Mouse (Mus musculus) heart, postnatal 14 days (tissue): ENCODE measurements around the gene Ulk3. TPM values are rescaled to one million over a fixed set of nuclear protein-coding genes. Genes with fewer than 3 reads are reported as not detected.

ENCODE experiments used
- DNase-seq, 2 experiments: peaks; one replicate each; pipeline ENCODE4 v3.0.0; 2021 to 2022
- intact Hi-C: fragments of 180-260 bp; cut with DNase I; formaldehyde crosslinking; loops from one replicate; pipeline ENCODE4 v1.15.1; 2025
- total RNA-seq, 2 experiments: library from RNA; stranded (reverse); gene quantifications; 2 replicates each; pipeline ENCODE4 v1.2.3; 2021

The Ulk3 gene
- total RNA-seq, 2 experiments from 2014 or later, result 8.9 to 9.1 TPM

DNA sequence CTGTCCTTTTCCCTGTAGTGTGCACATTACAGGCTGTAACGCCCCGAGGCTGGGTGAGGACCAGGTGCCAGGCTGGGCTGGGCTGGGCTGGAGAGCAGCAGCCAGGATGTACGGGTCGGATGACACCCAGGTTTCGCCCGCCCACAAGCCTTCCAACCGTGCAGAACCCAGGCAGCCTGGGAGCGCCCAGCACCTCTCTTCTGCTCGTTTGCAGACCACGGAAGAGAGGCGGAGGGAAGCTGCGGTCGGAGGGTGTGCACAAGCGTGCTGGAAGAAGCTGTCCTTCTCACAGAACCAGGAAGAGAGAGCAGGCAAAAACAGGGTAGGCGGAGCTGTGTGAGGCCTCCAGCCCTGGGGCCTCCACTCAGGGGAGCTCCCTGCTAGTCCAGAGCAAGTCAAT lies 51.1 kb downstream of the Ulk3 start:
- intact Hi-C loops, result no loop called here
- DNase-seq, result peak; percentile 59 to 69

DNA sequence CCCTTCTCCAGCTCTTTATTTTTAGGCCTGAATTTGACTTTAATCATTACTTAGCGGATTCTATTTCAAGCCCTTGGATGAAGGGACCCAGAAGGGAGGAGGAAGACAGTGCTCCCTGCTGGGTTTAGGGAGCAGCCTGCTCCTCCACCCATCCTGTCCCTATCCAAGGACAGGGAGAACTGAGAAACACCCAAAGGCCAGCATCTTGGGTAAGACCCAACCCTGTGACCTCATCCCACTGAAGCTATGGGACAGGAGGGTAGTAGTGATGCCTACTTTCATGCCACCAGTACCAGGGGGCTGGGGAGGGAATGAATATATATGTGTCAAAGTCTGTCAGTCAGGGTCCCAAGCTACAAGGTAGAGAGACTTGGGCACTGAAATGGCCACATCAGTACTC lies 51.8 kb downstream of the Ulk3 start:
- DNase-seq, result no peak
- intact Hi-C loops, result no loop called here

DNA sequence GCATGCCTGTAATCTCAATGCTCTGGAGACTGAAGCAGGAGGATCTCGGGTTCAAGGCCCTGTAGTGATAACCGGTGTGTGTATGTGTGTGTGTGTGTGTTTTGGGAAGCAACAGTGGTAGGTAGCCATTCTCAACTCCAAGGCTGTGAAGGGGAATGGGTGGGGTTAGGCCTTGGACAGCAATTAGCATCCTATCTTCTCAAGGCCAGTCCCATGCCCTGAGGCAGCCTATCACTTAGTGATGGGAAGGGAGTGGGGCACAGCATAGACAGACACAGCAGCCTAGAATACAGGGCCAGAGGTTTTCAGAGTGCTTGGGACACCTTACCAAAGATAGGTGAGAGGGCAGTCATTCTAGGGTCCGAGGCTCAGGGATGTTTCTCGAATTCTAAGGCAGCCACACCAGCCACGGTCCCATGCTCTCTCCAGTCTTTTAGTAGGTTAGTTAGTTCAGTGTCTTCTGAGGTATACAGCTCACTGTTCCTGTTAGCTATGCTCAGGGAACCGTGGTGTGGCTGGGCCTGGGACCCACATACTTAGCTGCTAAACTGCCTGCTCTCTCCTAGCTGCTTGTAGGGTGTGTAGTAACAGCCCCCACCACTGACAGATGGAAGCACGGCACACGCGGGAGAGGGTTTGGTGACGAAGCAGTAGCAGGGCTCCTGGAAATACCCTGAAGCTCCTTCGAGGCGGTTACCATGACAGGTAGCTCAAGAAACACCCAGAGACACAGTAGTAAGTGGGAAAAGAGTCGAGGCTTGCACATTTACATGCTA lies 52.7 kb downstream of the Ulk3 start:
- intact Hi-C loops, result no loop called here
- no peak for DNase-seq

DNA sequence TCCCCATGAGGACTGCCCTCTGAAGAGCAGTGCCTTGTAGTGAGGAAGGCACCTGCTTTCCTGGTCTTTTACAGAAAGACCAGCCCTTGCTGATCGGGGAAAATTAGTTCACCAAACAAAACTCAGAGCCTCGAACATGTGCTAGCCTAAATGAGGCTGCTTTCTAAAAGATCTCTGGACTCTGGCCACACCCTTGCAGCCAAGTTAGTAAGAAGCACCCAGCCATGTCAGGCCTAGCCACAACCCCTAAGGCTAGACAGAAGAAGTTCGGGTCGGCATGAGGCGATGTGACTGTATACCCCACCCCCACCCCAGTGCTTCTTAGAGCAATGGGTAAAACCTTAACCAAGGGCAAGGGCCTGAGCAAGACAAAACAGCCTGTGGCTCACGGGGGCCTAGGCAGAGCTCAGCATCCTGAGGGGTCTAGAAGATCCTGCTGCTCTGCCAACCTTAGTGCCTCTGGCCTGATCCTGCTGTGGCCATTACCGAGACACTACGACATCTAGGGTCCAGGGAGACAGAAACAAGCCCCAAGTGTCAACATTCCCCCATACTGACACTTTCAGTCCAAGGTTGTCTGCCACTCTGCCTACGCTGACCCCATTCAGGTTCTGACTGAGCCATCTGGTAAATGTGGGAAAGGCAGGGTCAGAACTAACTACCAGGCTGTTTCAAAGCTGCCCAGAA lies 54.1 kb downstream of the Ulk3 start:
- intact Hi-C loops, result no loop called here
- DNase-seq, result no peak

DNA sequence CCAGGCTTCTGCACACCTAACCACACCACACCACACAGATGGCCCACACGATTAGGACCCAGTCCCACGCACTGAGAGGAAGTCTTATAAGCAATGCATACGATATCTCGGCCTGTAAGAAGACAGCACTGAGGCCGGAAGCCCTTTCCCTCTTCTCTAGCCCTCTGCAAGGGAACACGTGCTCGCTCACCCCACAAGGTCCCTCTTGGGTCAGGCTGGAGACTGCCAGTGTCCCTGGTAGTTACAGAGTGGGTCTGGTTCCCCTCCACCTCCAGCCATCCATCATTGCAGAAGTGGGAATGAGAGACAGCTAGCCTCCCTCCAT lies 54.6 kb downstream of the Ulk3 start:
- DNase-seq, result no peak
- intact Hi-C loops, result no loop called here

DNA sequence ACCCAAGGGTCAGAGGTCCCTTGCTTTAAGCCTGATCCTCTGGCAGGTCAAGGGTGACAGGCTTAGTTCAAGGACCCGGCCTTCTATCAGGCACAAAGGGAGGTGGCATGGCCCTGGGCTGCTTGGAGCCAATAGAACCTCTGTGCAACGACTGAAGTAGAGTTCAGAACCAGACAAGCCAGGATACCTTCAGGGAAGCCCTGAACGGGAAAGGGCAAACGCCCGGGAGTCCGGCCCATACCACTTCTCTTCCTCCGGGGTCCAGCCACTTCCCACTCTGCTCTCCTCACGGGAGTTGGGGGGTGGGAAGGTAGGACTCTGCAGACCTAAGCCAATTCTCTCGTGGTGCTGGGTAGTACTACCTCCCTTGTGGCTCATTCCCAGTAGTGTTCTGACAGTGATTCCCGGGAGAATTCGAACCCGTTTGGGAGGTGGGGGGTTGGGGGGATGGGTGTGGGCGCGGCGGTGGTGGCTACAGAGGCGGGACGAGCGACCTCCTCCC lies 55.2 kb downstream of the Ulk3 start:
- intact Hi-C loops, result no loop called here
- DNase-seq, result no peak

DNA sequence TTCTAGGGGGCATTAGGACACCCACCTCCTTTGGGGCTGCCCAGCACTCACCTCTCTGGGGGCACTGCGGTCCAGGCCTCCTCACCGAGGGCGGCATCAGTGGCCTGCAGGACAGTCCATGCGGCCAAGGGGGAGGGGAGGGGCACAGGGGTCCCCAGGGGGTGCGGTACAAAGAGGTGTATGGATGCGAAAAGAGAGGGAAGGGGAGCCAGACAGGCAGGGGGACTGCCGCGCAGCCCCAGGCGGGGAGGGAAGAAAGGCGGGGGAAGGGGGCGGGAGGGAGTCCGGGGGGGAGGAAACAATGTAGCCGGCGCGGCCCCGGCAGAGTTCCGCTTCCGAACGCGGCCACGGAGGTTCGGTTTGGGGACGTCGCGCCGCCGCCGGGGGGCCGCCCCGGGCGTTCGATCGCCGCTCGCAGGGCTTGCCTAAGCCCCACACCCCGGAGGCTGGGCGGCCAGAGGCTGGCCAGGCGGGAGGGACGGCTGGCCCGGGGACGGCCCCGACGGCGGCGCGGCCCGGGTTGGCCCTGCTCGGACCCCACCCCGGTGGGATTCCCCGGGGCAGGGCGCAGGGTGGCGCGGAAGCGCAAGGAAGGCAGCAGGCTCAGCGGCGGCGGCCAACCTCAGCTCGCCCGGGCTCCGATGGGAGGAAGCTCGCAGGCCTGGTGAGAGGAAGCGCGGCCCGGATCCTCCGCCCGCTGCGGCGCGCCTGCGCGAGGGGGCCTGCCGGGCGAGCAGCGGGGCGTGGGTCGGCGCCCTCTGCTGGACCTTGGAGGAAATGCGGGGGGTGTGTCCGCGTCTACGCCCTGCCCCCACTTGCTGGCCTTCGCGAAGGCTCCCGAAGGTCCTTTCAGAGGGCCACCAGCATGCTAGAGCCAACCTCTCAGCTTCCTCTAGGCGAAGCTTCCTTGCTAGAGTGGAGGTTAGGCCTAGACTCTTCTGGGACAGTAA lies 56.0 kb downstream of the Ulk3 start:
- intact Hi-C loops, result loop anchor here (1.0 kb wide), 1 partner anchor 16 kb away; no protein-coding TSS in a partner anchor

More for the DNA sequence above, 56.0 kb downstream of the Ulk3 start:
- peak; percentile 96 to 98 for DNase-seq

Other genes starting within 250 kb of the Ulk3 start
- 1 to 10 TPM; 9.0 to 9.3 TPM for gene Ppcdc, start 149.3 kb upstream of the Ulk3 start, total RNA-seq
- gene Scamp5, start 121.4 kb upstream of the Ulk3 start, total RNA-seq, result 1 to 10 TPM; 7.4 to 7.7 TPM
- gene Rpp25, start 85.4 kb upstream of the Ulk3 start, total RNA-seq, result 1 to 10 TPM; 1.5 to 1.8 TPM
- 1,000 to 10,000 TPM; 2,287 to 2,318 TPM for gene Cox5a, start 68.2 kb upstream of the Ulk3 start, total RNA-seq
- gene Fam219b, start 51.9 kb upstream of the Ulk3 start, total RNA-seq, result 1 to 10 TPM; 5.0 to 5.9 TPM
- gene Mpi, start 36.7 kb upstream of the Ulk3 start, total RNA-seq, result 100 to 1,000 TPM; 162 to 176 TPM
- 10 to 100 TPM; 28.0 to 32.7 TPM for gene Scamp2, start 28.5 kb upstream of the Ulk3 start, total RNA-seq
- gene Cplx3, start 16.8 kb downstream of the Ulk3 start, total RNA-seq, result not detected
- not detected for gene Lman1l, start 31.3 kb downstream of the Ulk3 start, total RNA-seq
- 10 to 100 TPM; 26.9 to 34.1 TPM for gene Csk, start 64.2 kb downstream of the Ulk3 start, total RNA-seq
- gene Cyp1a2, start 94.3 kb downstream of the Ulk3 start, total RNA-seq, result not detected
- gene Cyp1a1, start 98.5 kb downstream of the Ulk3 start, total RNA-seq, result not detected
- gene Edc3, start 119.1 kb downstream of the Ulk3 start, total RNA-seq, result 1 to 10 TPM; 6.6 to 7.4 TPM
- 10 to 100 TPM; 32.7 to 40.8 TPM for gene Clk3, start 176.4 kb downstream of the Ulk3 start, total RNA-seq
- gene Arid3b, start 247.3 kb downstream of the Ulk3 start, total RNA-seq, result 1 to 10 TPM; 3.6 to 4.5 TPM